Mouse (Mus musculus) lung, adult 2 months (tissue): ENCODE measurements around the gene Sun2.

Experiments
- CTCF ChIP-seq: fragments of 200-500 bp; IDR thresholded peaks from 2 replicates; pipeline ENCODE4 v1.5.1; 2011; ENCODE audit warnings: mild to moderate bottlenecking, low read length, control low read depth; ENCODE audit not compliant: insufficient read depth
- POLR2A ChIP-seq: fragments of 200-500 bp; IDR thresholded peaks from 2 replicates; pipeline ENCODE4 v1.6.1; 2011; ENCODE audit warnings: low read depth, mild to moderate bottlenecking, control low read depth, low read length, borderline replicate concordance; ENCODE audit errors: extremely low read depth

DNA sequence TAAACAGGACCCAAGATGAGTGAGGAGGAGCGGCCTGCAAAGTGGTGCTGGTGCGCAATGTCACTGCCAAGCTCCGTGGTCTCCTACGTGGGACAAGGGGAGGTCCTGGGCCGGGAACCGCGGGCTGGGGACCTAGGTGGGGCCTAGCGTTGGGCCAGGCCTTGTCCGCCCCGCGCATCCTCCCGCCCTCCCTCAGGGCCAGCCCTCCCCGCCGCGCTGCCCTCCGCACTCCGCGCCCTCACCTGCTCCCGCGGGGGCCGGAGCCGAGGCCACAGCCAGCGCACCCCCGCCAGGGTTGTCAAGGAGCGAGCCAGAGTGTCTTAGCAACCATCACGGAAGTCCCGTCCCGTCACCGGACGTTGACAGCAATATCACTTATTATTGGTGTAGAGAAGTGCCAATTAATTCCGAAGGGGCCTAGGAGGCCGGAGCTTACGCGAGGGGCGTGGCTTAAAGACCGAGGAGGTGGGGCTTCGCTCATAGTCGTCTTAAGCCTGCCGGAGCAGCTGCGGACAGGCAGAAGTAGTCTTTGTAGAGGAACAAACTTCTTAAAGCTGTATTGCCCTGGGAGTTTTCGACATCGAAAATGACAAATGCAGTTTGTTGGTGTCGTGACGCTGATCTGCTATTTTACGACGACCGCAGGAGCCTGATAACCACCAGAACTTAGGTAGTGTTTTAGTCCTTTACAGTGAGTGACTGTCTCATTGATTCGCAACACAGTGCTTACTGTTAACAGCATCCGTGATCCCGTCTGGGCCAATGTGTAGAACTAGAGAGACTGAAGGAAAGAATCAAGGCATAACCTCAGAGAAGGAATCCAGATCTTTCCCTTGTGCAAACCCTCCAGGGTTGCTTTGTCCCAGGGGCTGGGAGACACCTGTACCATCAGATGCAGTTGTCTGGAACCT lies 32.0 kb upstream of the Sun2 start:
- TF ChIP-seq CTCF (no peak), POLR2A (peak; percentile 46; the same call in 1 of the 2 replicates)
